Mouse (Mus musculus): Measurements from ENCODE around the gene Oog3. TPM values are rescaled to one million over a fixed set of nuclear protein-coding genes. Genes with fewer than 3 reads are reported as not detected.

Gene Oog3
- 1.3 and 1.8 TPM in 2 replicates for polyA plus RNA-seq (2012; rRNA removed)

GRCm38 (mm10) chr4:144162563-144162962 is at the start of gene Oog3:
TSS of gene Oog3 (minus strand) at chr4:144162663.

GRCm38 (mm10) chr4:144190419-144190818 is 28.0 kb upstream of the Oog3 start, which contains the start of gene Oog2:
TSS of gene Oog2 (plus strand) at chr4:144190719.

Other genes with a start within 250 kb of the Oog3 start
- not detected in 2 replicates for gene Pramef25, start 211.6 kb downstream of the Oog3 start, polyA plus RNA-seq (2012; rRNA removed)
- gene Gm13101, start 195.7 kb downstream of the Oog3 start, polyA plus RNA-seq (2012; rRNA removed): not detected in 2 replicates
- gene Pramef17, start 168.3 kb downstream of the Oog3 start, polyA plus RNA-seq (2012; rRNA removed): not detected in 2 replicates
- not detected in 2 replicates for gene Pramel4, start 103.5 kb downstream of the Oog3 start, polyA plus RNA-seq (2012; rRNA removed)
- not detected in 2 replicates for gene Gm13102, start 56.2 kb downstream of the Oog3 start, polyA plus RNA-seq (2012; rRNA removed)
- gene Oog2, start 28.1 kb upstream of the Oog3 start, polyA plus RNA-seq (2012; rRNA removed): 1.1 and 1.3 TPM in 2 replicates
- gene C87977, start 50.7 kb upstream of the Oog3 start, polyA plus RNA-seq (2012; rRNA removed): 2.7 and 3.3 TPM in 2 replicates
- gene Pramel5, start 117.8 kb upstream of the Oog3 start, polyA plus RNA-seq (2012; rRNA removed): not detected in 2 replicates
- not detected in 2 replicates for gene Gm13128, start 167.6 kb upstream of the Oog3 start, polyA plus RNA-seq (2012; rRNA removed)
- gene Gm13119, start 195.3 kb upstream of the Oog3 start, polyA plus RNA-seq (2012; rRNA removed): not detected in 2 replicates
- gene Pramef20, start 215.3 kb upstream of the Oog3 start, polyA plus RNA-seq (2012; rRNA removed): 1.3 and 1.8 TPM in 2 replicates
- gene Pramef12, start 245.8 kb upstream of the Oog3 start, polyA plus RNA-seq (2012; rRNA removed): 7.2 and 8.8 TPM in 2 replicates